Mouse (Mus musculus) spleen, adult 2 months (tissue): ENCODE measurements at regions not wholly inside any gene's neighbourhood (a gene's known extent, or its start where the extent isn't known, plus 50 kb on each side); places are given as distances from the start of the nearest gene placed in this dataset.

Experiments
- CTCF ChIP-seq: fragments of 200-500 bp; IDR thresholded peaks from 2 replicates; pipeline ENCODE4 v1.5.1; 2011; ENCODE audit warnings: mild to moderate bottlenecking, inconsistent platforms; ENCODE audit not compliant: insufficient read depth, insufficient read length, insufficient replicate concordance; ENCODE audit errors: extremely low read depth
- POLR2A ChIP-seq: fragments of 200-500 bp; IDR thresholded peaks from 2 replicates; pipeline ENCODE4 v1.6.1; 2011; ENCODE audit warnings: low read depth, low read length, inconsistent platforms

DNA sequence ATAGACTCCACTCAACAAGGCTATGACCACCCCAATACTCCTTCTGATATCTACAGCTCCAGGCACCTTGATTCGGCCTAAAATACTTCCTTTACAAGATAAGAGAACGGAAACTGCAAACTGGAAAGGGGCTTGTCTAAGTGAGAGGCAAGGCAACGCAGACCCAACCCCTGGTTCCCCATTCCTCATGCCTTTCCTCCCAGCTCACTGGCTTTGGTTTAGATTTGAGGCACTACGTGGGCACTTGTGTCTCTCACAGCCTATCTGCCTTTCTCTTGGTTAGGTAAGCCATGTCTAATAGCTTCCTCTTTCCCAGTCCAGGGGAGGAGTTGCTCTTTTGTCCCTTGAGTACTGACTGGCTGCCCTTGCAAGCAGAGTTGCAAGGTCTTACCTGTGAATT, 78.5 kb upstream of the Rybp start:
- TF ChIP-seq CTCF, result no peak
- no peak for TF ChIP-seq POLR2A
